Mouse (Mus musculus): ENCODE results near the gene BC037034.

- TF ChIP-seq CTCF (IDR thresholded peaks at IDR 0.05; ENCODE audit: low read depth) (no peak), EP300 (optimal IDR thresholded peaks at IDR 0.05) (no peak)
These were observed 30.3 kb upstream of the BC037034 start for GRCm38 (mm10) chr5:138294158-138294557.
